Mouse (Mus musculus): ENCODE measurements around the gene Tmem238l.

DNA sequence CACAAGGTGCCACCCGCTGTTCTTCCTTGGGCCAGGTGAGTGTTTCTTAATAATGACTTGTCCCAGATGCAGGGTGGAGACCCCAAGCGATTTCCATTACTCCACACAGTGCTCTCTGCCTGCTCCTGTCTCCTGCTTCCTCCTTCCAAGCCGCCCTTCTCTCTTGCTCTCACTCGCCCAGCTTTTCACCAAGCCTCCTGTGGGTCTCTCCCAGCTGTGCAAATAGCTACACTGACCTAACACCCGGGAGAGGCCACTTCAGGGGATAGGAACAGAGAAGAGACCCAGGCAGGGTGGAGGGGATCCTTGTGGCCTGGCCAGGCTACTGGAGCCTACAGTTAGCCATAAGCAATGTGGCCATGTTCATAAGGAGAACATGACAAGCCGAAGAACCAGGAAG, 9.5 kb upstream of the Tmem238l start:
- TF ChIP-seq POLR2A (IDR thresholded peaks at IDR 0.05; ENCODE audit: low read depth, low read length), result no peak
- TF ChIP-seq CTCF (IDR thresholded peaks at IDR 0.05; ENCODE audit: extremely low read depth, insufficient read length, insufficient replicate concordance, low read depth, low read length), result no peak
